Mouse (Mus musculus) heart, postnatal 14 days (tissue): ENCODE measurements around the gene Adam20. TPM values are rescaled to one million over a fixed set of nuclear protein-coding genes. Genes with fewer than 3 reads are reported as not detected.
"Not testable (repeated sequence)": the region's sequence is repeated elsewhere in the genome, so short reads cannot be mapped to it uniquely, and the experiment has no call there.

ENCODE experiments used
- DNase-seq, 2 experiments: peaks; one replicate each; pipeline ENCODE4 v3.0.0; 2021 to 2022
- intact Hi-C: fragments of 180-260 bp; cut with DNase I; formaldehyde crosslinking; loops from one replicate; pipeline ENCODE4 v1.15.1; 2025
- long read RNA-seq, 2 experiments: library from polyadenylated mRNA; stranded (forward); transcript quantifications; one replicate each; pipeline ENCODE4 v2.0.0; 2021
- total RNA-seq, 2 experiments: library from RNA; stranded (reverse); gene quantifications; 2 replicates each; pipeline ENCODE4 v1.2.3; 2021

Adam20 gene
- total RNA-seq, result not detected
- long read RNA-seq, experiment 1, result 0 reads
- long read RNA-seq, experiment 2, result 0 reads

DNA sequence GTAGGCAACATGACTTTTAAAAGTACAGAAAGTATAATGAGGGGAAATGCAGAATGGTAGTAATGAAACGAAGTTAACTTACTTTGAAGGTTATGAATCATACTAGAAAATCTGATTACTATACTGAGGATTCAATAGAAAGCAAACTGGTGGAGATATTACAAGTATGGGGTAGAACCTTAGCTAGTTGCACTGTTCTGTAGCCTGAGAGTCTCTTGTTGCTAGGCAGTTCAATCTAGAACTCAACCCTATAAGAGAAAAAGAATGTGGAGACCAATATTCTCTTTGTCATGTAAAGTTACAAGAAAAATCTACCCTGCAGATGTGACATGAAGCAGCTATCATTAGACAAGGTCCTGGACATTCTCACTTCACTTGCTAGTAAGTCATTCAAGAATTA, at the start of gene Adam20:
TSS of gene Adam20 (plus strand) at position 301 of the 400 bp plus-strand sequence.
- DNase-seq, intact Hi-C loops: not testable (repeated sequence)

DNA sequence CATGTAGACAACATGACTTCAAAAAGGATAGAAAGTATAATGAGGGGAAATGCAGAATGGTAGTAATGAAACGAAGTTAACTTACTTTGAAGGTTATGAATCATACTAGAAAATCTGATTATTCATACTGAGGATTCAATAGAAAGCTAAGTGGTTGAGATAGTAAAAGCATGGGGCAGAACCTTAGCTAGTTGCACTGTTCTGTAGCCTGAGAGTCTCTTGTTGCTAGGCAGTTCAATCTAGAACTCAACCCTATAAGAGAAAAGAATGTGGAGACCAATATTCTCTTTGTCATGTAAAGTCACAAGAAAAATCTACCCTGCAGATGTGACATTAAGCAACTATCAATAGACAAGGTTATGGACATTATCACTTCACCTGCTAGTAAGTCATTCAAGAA, 41.2 kb upstream of the Adam20 start, which contains the start of gene Adam25:
TSS of gene Adam25 (plus strand) at position 301 of the 400 bp plus-strand sequence.
- intact Hi-C loops, DNase-seq: not testable (repeated sequence)

DNA sequence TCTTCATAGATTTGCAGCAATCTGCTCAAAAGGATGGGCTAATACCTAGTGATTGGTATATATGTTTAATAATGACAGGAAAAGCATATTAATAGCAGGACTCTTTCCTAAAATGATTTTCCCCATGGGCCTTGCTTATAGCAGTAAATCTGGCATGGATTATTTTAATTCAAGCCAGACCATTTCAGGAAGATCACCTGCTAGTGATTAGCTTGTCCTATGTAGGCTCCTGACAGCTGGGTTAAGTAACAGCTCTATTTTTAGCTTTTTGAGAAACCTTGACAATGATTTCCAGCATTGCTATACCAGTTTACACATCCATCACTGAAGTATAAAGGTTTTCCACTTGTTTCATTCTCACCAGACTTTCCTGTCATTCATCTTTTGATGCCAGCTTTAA, 9.8 kb upstream of the Adam20 start:
- DNase-seq, result no peak
- intact Hi-C loops, result no loop called here

DNA sequence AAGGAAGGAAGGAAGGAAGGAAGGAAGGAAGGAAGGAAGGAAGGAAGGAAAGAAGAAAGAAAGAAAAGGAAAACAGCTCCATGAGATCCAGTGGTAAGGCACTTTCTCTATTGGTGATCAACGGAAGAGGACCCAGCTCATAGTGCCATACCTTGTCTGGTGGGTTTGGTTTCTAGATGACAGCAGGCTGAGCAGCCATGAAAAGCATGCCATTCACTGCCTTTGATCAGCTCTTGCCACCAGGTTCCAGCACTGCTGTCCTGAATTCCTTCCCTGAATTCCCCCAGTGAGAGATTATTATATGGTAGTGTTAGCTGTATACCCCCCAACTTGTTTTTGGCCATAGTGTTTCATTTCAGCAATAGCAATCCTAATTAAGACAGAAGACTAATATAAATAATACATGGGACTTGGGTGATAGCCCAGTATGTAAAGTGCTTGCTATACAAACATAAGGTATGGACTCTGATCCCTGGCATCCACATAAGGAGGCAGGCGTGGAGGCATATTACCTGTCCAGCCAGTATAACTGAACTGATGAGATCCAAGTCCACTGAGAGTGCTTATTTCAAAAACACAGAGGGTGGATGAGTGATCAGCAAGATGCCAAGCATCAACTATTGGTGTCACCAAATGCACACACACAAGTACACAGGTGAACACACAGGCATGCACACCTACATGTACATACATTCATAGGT, 10.5 kb downstream of the Adam20 start:
- no peak for DNase-seq
- intact Hi-C loops, result no loop called here

Other genes with a start within 250 kb of the Adam20 start
- gene Adam24, start 118.2 kb upstream of the Adam20 start, total RNA-seq, result not detected
- not detected for gene Adam25, start 41.1 kb upstream of the Adam20 start, total RNA-seq
- gene Adam39, start 29.7 kb downstream of the Adam20 start, total RNA-seq, result not detected